ENCODE assay signal across 9 mouse cellular contexts in genomic region chr9:32344051-32344450, GRCm38 (mm10). TPM values are rescaled to one million over a fixed set of nuclear protein-coding genes. Genes with fewer than 3 reads are reported as not detected.
A peak's percentile ranks its signal among the peaks of the same experiment; 100 is the strongest.
DNase-seq lines count a peak whose midpoint lies in the region; ATAC-seq lines count a peak whose summit lies in the region.
"Had no signal": no experiment of that assay in that cellular context is flagged by ENCODE, and none has a peak within 500 bp of the region (broad histone marks: within the 10 kb centered on the region; RNA-seq: fewer than 3 reads in every experiment).

TSS of gene Kcnj5 (minus strand) at chr9:32344350.

- H3K4me3 ChIP-seq in forebrain, embryonic 11.5 days (ENCODE audit: low read depth, low read length) = peak within 1 kb of the TSS; percentile 25
- H3K4me3 ChIP-seq in hindbrain, embryonic 15.5 days = peak within 1 kb of the TSS; percentile 41
- peak within 1 kb of the TSS; percentile 37 for H3K4me3 ChIP-seq in midbrain, embryonic 12.5 days

- 0 out of 2 replicates have a peak, but pooled peaks have one; percentile 42 for ATAC-seq in forebrain, embryonic 11.5 days (replicated peaks; ENCODE audit: low FRiP score)
- peak; percentile 24; the same call in 1 of the 2 replicates for ATAC-seq in hindbrain, embryonic 15.5 days (ENCODE audit: low FRiP score, low read depth)
- peak; percentile 35; the same call in 1 of the 2 replicates for ATAC-seq in midbrain, embryonic 12.5 days (ENCODE audit: low FRiP score, low read depth)

- no peaks in the 10 kb centered on the region for H3K4me1 ChIP-seq in forebrain, embryonic 11.5 days (replicated peaks; ENCODE audit: control insufficient read depth, insufficient read depth, low read length)
- peaks cover 19% of the 10 kb centered on the region for H3K4me1 ChIP-seq in hindbrain, embryonic 15.5 days (replicated peaks)
- H3K4me1 ChIP-seq in midbrain, embryonic 12.5 days = peaks cover 14% of the 10 kb centered on the region; the same call in 1 of the 2 replicates

- WGBS in forebrain, embryonic 11.5 days = 2% methylated on average over 19 of the region's 20 CpGs
- WGBS in hindbrain, embryonic 15.5 days = under 1% methylated on average over 20 of the region's 20 CpGs
- WGBS in midbrain, embryonic 12.5 days = 0% methylated on average over 19 of the region's 20 CpGs

- peaks cover 57% of the 10 kb centered on the region for H3K27me3 ChIP-seq in forebrain, embryonic 11.5 days (ENCODE audit: control insufficient read depth, insufficient read depth, low read length)
- H3K27me3 ChIP-seq in hindbrain, embryonic 15.5 days = peaks cover 41% of the 10 kb centered on the region
- H3K27me3 ChIP-seq in midbrain, embryonic 12.5 days = peaks cover 63% of the 10 kb centered on the region
- H3K27me3 ChIP-seq: CH12.LX had no signal

- no peak within 1 kb of the TSS for H3K27ac ChIP-seq in forebrain, embryonic 11.5 days (ENCODE audit: low read depth, low read length)
- H3K27ac ChIP-seq in hindbrain, embryonic 15.5 days (replicated peaks) = no peak within 1 kb of the TSS
- H3K27ac ChIP-seq in midbrain, embryonic 12.5 days (replicated peaks) = no peak within 1 kb of the TSS

- DNase-seq in heart, adult 11 months = peak; percentile 88
- no peak for DNase-seq in heart, adult 9 months (ENCODE audit: low spot score in 2 of 2)
- no peak for DNase-seq in forebrain, embryonic 11.5 days (ENCODE audit: low spot score)
- no peak for DNase-seq in layer of hippocampus, postnatal 14 days (ENCODE audit: low spot score in 2 of 2)
- no peak for DNase-seq in c-Kit-positive CD71-positive TER-119-positive erythroid progenitor cells, embryonic 14.5 days (ENCODE audit: low spot score)
- DNase-seq in ovary, postnatal 14 days (ENCODE audit: low spot score) = no peak

- no peaks in the 10 kb centered on the region for H3K36me3 ChIP-seq in forebrain, embryonic 11.5 days (ENCODE audit: control insufficient read depth, insufficient read depth, low read length)
- H3K36me3 ChIP-seq in hindbrain, embryonic 15.5 days = no peaks in the 10 kb centered on the region
- no peaks in the 10 kb centered on the region for H3K36me3 ChIP-seq in midbrain, embryonic 12.5 days

- peak within 1 kb of the TSS; percentile 37; the same call in 1 of the 2 replicates for H3K9ac ChIP-seq in forebrain, embryonic 11.5 days (ENCODE audit: low read length)
- peak within 1 kb of the TSS; percentile 30; the same call in 1 of the 2 replicates for H3K9ac ChIP-seq in hindbrain, embryonic 15.5 days
- H3K9ac ChIP-seq in midbrain, embryonic 12.5 days (replicated peaks) = peak within 1 kb of the TSS; percentile 41

- peak within 1 kb of the TSS; percentile 55 for H3K4me2 ChIP-seq in forebrain, embryonic 11.5 days (ENCODE audit: low read depth, low read length, severe bottlenecking)
- H3K4me2 ChIP-seq in hindbrain, embryonic 15.5 days = peak within 1 kb of the TSS; percentile 95
- peak within 1 kb of the TSS; percentile 65 for H3K4me2 ChIP-seq in midbrain, embryonic 12.5 days (replicated peaks)

- H3K9me3 ChIP-seq in forebrain, embryonic 11.5 days (ENCODE audit: control insufficient read depth, low read length) = no peaks in the 10 kb centered on the region
- no peaks in the 10 kb centered on the region for H3K9me3 ChIP-seq in hindbrain, embryonic 15.5 days
- no peaks in the 10 kb centered on the region for H3K9me3 ChIP-seq in midbrain, embryonic 12.5 days

RNA-seq across cellular contexts. Expression of gene Kcnj5, which starts in this region (rescaled TPM):
- polyA plus RNA-seq in forebrain, embryonic 11.5 days (2014; fragmentation: Nextera tagmentation; extraction: Ambion mirVana) = 0.88 and 1.1 TPM in 2 replicates
- 0.52 and 0.77 TPM in 2 replicates for polyA plus RNA-seq in hindbrain, embryonic 15.5 days (2015; fragmentation: Nextera tagmentation; extraction: Ambion mirVana)
- 0.22 and 0.29 TPM in 2 replicates for polyA plus RNA-seq in midbrain, embryonic 12.5 days (2016; fragmentation: Nextera tagmentation; extraction: Ambion mirVana)
- total RNA-seq in layer of hippocampus, postnatal 14 days (2021) = 1 to 10 TPM in 1 of 2 experiments, under 1 TPM in 1; 0.90 to 1.1 TPM
- total RNA-seq: CH12.LX had no signal

Comparison
In these comparisons a context has a peak if more than half of its experiments do, and no peak if none do; other contexts are left out.
1. Peak in ATAC-seq, H3K4me3 ChIP-seq, H3K9ac ChIP-seq and H3K4me2 ChIP-seq in hindbrain, embryonic 15.5 days; RNA of the gene not detected or under 1 TPM.
2. Peak in ATAC-seq, H3K4me3 ChIP-seq, H3K9ac ChIP-seq and H3K4me2 ChIP-seq in midbrain, embryonic 12.5 days; RNA of the gene not detected or under 1 TPM.